Mouse (Mus musculus) granulocyte monocyte progenitor cell, adult 5-6 weeks (primary cell): ENCODE measurements around the gene Prkcq. TPM values are rescaled to one million over a fixed set of nuclear protein-coding genes. Genes with fewer than 3 reads are reported as not detected.

Experiments
- ATAC-seq: replicated peaks from 2 replicates; pipeline ENCODE4 v1.8.0; 2016; ENCODE audit warnings: mild to moderate bottlenecking, moderate TSS enrichment, inconsistent platforms; ENCODE audit not compliant: poor library complexity, severe bottlenecking
- total RNA-seq, 2 experiments: library from RNA; stranded (forward) in 1 of 2; stranded (reverse) in 1 of 2; fragments of 200-712, 200-1000 nt in 1 of 2; fragments of >200 nt in 1 of 2; fragmentation: Nextera tagmentation in 1 of 2; gene quantifications; 2 replicates each; pipeline ENCODE4 v1.2.3; 2014 to 2017

The Prkcq gene
- total RNA-seq (2014; fragmentation: Nextera tagmentation) (0.23 and 0.28 TPM in 2 replicates), total RNA-seq (2017) (0.72 and 0.82 TPM in 2 replicates)

- ATAC-seq, result peak; percentile 89
These were observed at the start of gene Prkcq for GRCm38 (mm10) chr2:11171754-11172501. TSS of gene Prkcq (plus strand) at chr2:11172108.

GRCm38 (mm10) chr2:11130881-11131280, 41.0 kb upstream of the Prkcq start:
- ATAC-seq, result no peak

- no peak for ATAC-seq
These were observed 36.2 kb upstream of the Prkcq start for GRCm38 (mm10) chr2:11135718-11136117.

- ATAC-seq, result no peak
These were observed 33.8 kb upstream of the Prkcq start for GRCm38 (mm10) chr2:11138076-11138475.

- no peak for ATAC-seq
These were observed 32.3 kb upstream of the Prkcq start for GRCm38 (mm10) chr2:11139518-11140152.

GRCm38 (mm10) chr2:11140385-11140784, 31.5 kb upstream of the Prkcq start:
- no peak for ATAC-seq

- no peak for ATAC-seq
These were observed 22.8 kb upstream of the Prkcq start for GRCm38 (mm10) chr2:11149091-11149490.

- ATAC-seq, result no peak
These were observed 20.9 kb upstream of the Prkcq start for GRCm38 (mm10) chr2:11150975-11151374.

GRCm38 (mm10) chr2:11151655-11152323, 20.1 kb upstream of the Prkcq start:
- no peak for ATAC-seq

- no peak for ATAC-seq
These were observed 12.3 kb upstream of the Prkcq start for GRCm38 (mm10) chr2:11159641-11160040.

GRCm38 (mm10) chr2:11160696-11161095, 11.2 kb upstream of the Prkcq start:
- ATAC-seq, result no peak

GRCm38 (mm10) chr2:11161336-11161735, 10.6 kb upstream of the Prkcq start:
- no peak for ATAC-seq

- no peak for ATAC-seq
These were observed 9.2 kb upstream of the Prkcq start for GRCm38 (mm10) chr2:11162701-11163100.

GRCm38 (mm10) chr2:11164170-11164569, 7.7 kb upstream of the Prkcq start:
- ATAC-seq, result no peak

- ATAC-seq, result no peak
These were observed 2.1 kb upstream of the Prkcq start for GRCm38 (mm10) chr2:11169721-11170335.

- ATAC-seq, result 0 out of 2 replicates have a peak, but pooled peaks have one; percentile 18
These were observed 1.0 kb downstream of the Prkcq start for GRCm38 (mm10) chr2:11172831-11173414.

GRCm38 (mm10) chr2:11173521-11173920, 1.6 kb downstream of the Prkcq start:
- no peak for ATAC-seq

- ATAC-seq, result no peak
These were observed 2.2 kb downstream of the Prkcq start for GRCm38 (mm10) chr2:11174101-11174500.

GRCm38 (mm10) chr2:11177880-11178279, 6.0 kb downstream of the Prkcq start:
- ATAC-seq, result no peak

GRCm38 (mm10) chr2:11181510-11181909, 9.6 kb downstream of the Prkcq start:
- ATAC-seq, result no peak
